Mouse (Mus musculus) midbrain, embryonic 15.5 days (tissue): ENCODE measurements around the gene Hoxd8. TPM values are rescaled to one million over a fixed set of nuclear protein-coding genes. Genes with fewer than 3 reads are reported as not detected.
A peak's percentile ranks its signal among the peaks of the same experiment; 100 is the strongest.

Experiments used
- ATAC-seq: fragments of 200-750 bp; cut with Nextera tagmentation; replicated peaks from 2 replicates; pipeline ENCODE4 v1.8.0; 2017; ENCODE audit warnings: moderate TSS enrichment
- H3K27ac ChIP-seq: fragments of 300-500 bp; sonication (generic); 2 replicates; pipeline ENCODE4 v1.5.1; 2015; ENCODE audit warnings: mild to moderate bottlenecking, inconsistent platforms
- H3K27me3 ChIP-seq: fragments of 300-500 bp; sonication (generic); replicated peaks from 2 replicates; pipeline ENCODE4 v1.6.1; 2015; ENCODE audit warnings: inconsistent platforms
- H3K36me3 ChIP-seq: fragments of 300-500 bp; sonication (generic); replicated peaks from 2 replicates; pipeline ENCODE4 v1.6.1; 2015; ENCODE audit warnings: inconsistent platforms
- H3K4me1 ChIP-seq: fragments of 300-500 bp; sonication (generic); 2 replicates; pipeline ENCODE4 v1.6.1; 2015; ENCODE audit warnings: inconsistent platforms
- H3K4me2 ChIP-seq: fragments of 300-500 bp; sonication (generic); 2 replicates; pipeline ENCODE4 v1.6.1; 2015; ENCODE audit warnings: inconsistent platforms, mild to moderate bottlenecking, moderate library complexity
- H3K4me3 ChIP-seq: fragments of 300-500 bp; sonication (generic); 2 replicates; pipeline ENCODE4 v1.5.1; 2015; ENCODE audit warnings: mild to moderate bottlenecking, inconsistent platforms
- H3K9ac ChIP-seq: fragments of 300-500 bp; sonication (generic); 2 replicates; pipeline ENCODE4 v1.6.1; 2015; ENCODE audit warnings: mild to moderate bottlenecking, inconsistent platforms
- H3K9me3 ChIP-seq: fragments of 300-500 bp; sonication (generic); 2 replicates; pipeline ENCODE4 v1.6.1; 2016; ENCODE audit warnings: inconsistent platforms
- WGBS: fragments of 180-500 bp; shearing (Covaris S2); methylation state at CpG from one replicate; pipeline ENCODE4 v1.1.7; 2015; ENCODE audit warnings: mixed read lengths; 5-methylcytosine and 5-hydroxymethylcytosine counted together
- polyA plus RNA-seq: library from polyadenylated mRNA; unstranded; fragments of >200 nt; fragmentation: Nextera tagmentation; extraction: Ambion mirVana; gene quantifications from 2 replicates; pipeline ENCODE4 v1.2.1, GENCODE M21; 2015

Gene Hoxd8
- polyA plus RNA-seq = 0.08 and 0.10 TPM in 2 replicates

- WGBS = under 1% methylated on average over 50 of the region's 52 CpGs
Measured at GRCm38 (mm10) chr2:74704393-74704998, at the start of gene Hoxd8. Gene Hoxd8 (plus strand): TSS chr2:74704615.

GRCm38 (mm10) chr2:74654743-74655419 is 49.5 kb upstream of the Hoxd8 start:
- Histone ChIP-seq H3K9ac (no peak overlapping the region), H3K4me3 (no peak overlapping the region), H3K27ac (no peak overlapping the region), H3K4me2 (0 out of 2 replicates have a peak overlapping the region, but pooled peaks have one; percentile 50), H3K27me3 (peaks cover 53% of the 10 kb centered on the region), H3K36me3 (no peaks in the 10 kb centered on the region), H3K4me1 (peaks cover 12% of the 10 kb centered on the region), H3K9me3 (no peaks in the 10 kb centered on the region)
- no peak for ATAC-seq
- 3% methylated on average over 20 of the region's 20 CpGs for WGBS

More at GRCm38 (mm10) chr2:74704393-74704998, at the start of gene Hoxd8:
- Histone ChIP-seq H3K27ac (no peak within 1 kb of the TSS), H3K4me2 (peak within 1 kb of the TSS; percentile 46), H3K9me3 (no peaks in the 10 kb centered on the region), H3K27me3 (peaks cover 88% of the 10 kb centered on the region), H3K9ac (no peak within 1 kb of the TSS), H3K36me3 (no peaks in the 10 kb centered on the region), H3K4me1 (peaks cover 11% of the 10 kb centered on the region), H3K4me3 (peak within 1 kb of the TSS; percentile 28)
- ATAC-seq = no peak

GRCm38 (mm10) chr2:74655420-74655781 is 49.0 kb upstream of the Hoxd8 start:
- peak overlapping the region; percentile 28 for H3K4me3 ChIP-seq
- no peak overlapping the region for H3K27ac ChIP-seq
- ATAC-seq = no peak
- H3K27me3 ChIP-seq = peaks cover 50% of the 10 kb centered on the region
- H3K4me1 ChIP-seq = peaks cover 12% of the 10 kb centered on the region
- 2% methylated on average over 33 of the region's 47 CpGs for WGBS
- H3K4me2 ChIP-seq = peak overlapping the region; percentile 50
- H3K9me3 ChIP-seq = no peaks in the 10 kb centered on the region
- H3K36me3 ChIP-seq = no peaks in the 10 kb centered on the region
- H3K9ac ChIP-seq = no peak overlapping the region

GRCm38 (mm10) chr2:74655821-74656631 is 48.4 kb upstream of the Hoxd8 start:
- WGBS = 1% methylated on average over 66 of the region's 69 CpGs
- H3K9me3 ChIP-seq = no peaks in the 10 kb centered on the region

GRCm38 (mm10) chr2:74656632-74657021 is 47.8 kb upstream of the Hoxd8 start:
- H3K27me3 ChIP-seq = peaks cover 53% of the 10 kb centered on the region
- H3K9ac ChIP-seq = no peak overlapping the region
- no peak for ATAC-seq
- H3K36me3 ChIP-seq = no peaks in the 10 kb centered on the region
- no peaks in the 10 kb centered on the region for H3K9me3 ChIP-seq
- no peak overlapping the region for H3K4me2 ChIP-seq
- no peak overlapping the region for H3K4me3 ChIP-seq
- 1% methylated on average over 4 of the region's 4 CpGs for WGBS
- peaks cover 14% of the 10 kb centered on the region for H3K4me1 ChIP-seq
- H3K27ac ChIP-seq = no peak overlapping the region

More at GRCm38 (mm10) chr2:74655821-74656631, 48.4 kb upstream of the Hoxd8 start:
- H3K4me3 ChIP-seq = peak overlapping the region; percentile 28
- H3K27me3 ChIP-seq = peaks cover 52% of the 10 kb centered on the region
- no peak overlapping the region for H3K27ac ChIP-seq
- H3K36me3 ChIP-seq = no peaks in the 10 kb centered on the region
- H3K9ac ChIP-seq = no peak overlapping the region
- no peak for ATAC-seq
- H3K4me2 ChIP-seq = peak overlapping the region; percentile 50
- peaks cover 12% of the 10 kb centered on the region for H3K4me1 ChIP-seq

- Histone ChIP-seq H3K4me1 (peaks cover 16% of the 10 kb centered on the region), H3K9ac (no peak overlapping the region), H3K27me3 (peaks cover 54% of the 10 kb centered on the region), H3K4me2 (no peak overlapping the region), H3K9me3 (no peaks in the 10 kb centered on the region), H3K27ac (no peak overlapping the region), H3K4me3 (0 out of 2 replicates have a peak overlapping the region, but pooled peaks have one; percentile 3), H3K36me3 (no peaks in the 10 kb centered on the region)
- WGBS = 3% methylated on average over 62 of the region's 62 CpGs
- no peak for ATAC-seq
Measured at GRCm38 (mm10) chr2:74657251-74658023, 47.0 kb upstream of the Hoxd8 start.

- no peak overlapping the region for H3K9ac ChIP-seq
- peaks cover 58% of the 10 kb centered on the region for H3K27me3 ChIP-seq
- H3K9me3 ChIP-seq = no peaks in the 10 kb centered on the region
- H3K4me3 ChIP-seq = 0 out of 2 replicates have a peak overlapping the region, but pooled peaks have one; percentile 3
- WGBS = 1% methylated on average over 15 of the region's 15 CpGs
- peaks cover 16% of the 10 kb centered on the region for H3K4me1 ChIP-seq
- ATAC-seq = no peak
- H3K4me2 ChIP-seq = no peak overlapping the region
- H3K27ac ChIP-seq = no peak overlapping the region
- no peaks in the 10 kb centered on the region for H3K36me3 ChIP-seq
Measured at GRCm38 (mm10) chr2:74658024-74658666, 46.3 kb upstream of the Hoxd8 start.

- peaks cover 16% of the 10 kb centered on the region for H3K4me1 ChIP-seq
- peaks cover 63% of the 10 kb centered on the region for H3K27me3 ChIP-seq
- H3K27ac ChIP-seq = no peak overlapping the region
- H3K9ac ChIP-seq = no peak overlapping the region
- ATAC-seq = no peak
- no peaks in the 10 kb centered on the region for H3K9me3 ChIP-seq
- 0 out of 2 replicates have a peak overlapping the region, but pooled peaks have one; percentile 4 for H3K4me3 ChIP-seq
- H3K36me3 ChIP-seq = no peaks in the 10 kb centered on the region
- no peak overlapping the region for H3K4me2 ChIP-seq
- under 1% methylated on average over 47 of the region's 47 CpGs for WGBS
Measured at GRCm38 (mm10) chr2:74658667-74659371, 45.6 kb upstream of the Hoxd8 start.

- Histone ChIP-seq H3K4me1 (peaks cover 16% of the 10 kb centered on the region), H3K9ac (no peak within 1 kb of the TSS), H3K27me3 (peaks cover 63% of the 10 kb centered on the region), H3K4me2 (no peak within 1 kb of the TSS), H3K9me3 (no peaks in the 10 kb centered on the region), H3K36me3 (no peaks in the 10 kb centered on the region), H3K4me3 (0 out of 2 replicates have a peak within 1 kb of the TSS, but pooled peaks have one; percentile 4), H3K27ac (no peak within 1 kb of the TSS)
- WGBS = 2% methylated on average over 28 of the region's 28 CpGs
- no peak for ATAC-seq
Measured at GRCm38 (mm10) chr2:74659507-74660005, 44.9 kb upstream of the Hoxd8 start, which contains the start of gene Evx2. Gene Evx2 (minus strand): TSS chr2:74659557.

GRCm38 (mm10) chr2:74660421-74661375 is 43.7 kb upstream of the Hoxd8 start:
- no peak overlapping the region for H3K27ac ChIP-seq
- H3K4me3 ChIP-seq = no peak overlapping the region
- H3K9ac ChIP-seq = no peak overlapping the region
- no peaks in the 10 kb centered on the region for H3K9me3 ChIP-seq
- peaks cover 62% of the 10 kb centered on the region for H3K27me3 ChIP-seq
- 4% methylated on average over 30 of the region's 30 CpGs for WGBS
- H3K4me2 ChIP-seq = no peak overlapping the region
- H3K4me1 ChIP-seq = peaks cover 12% of the 10 kb centered on the region
- H3K36me3 ChIP-seq = no peaks in the 10 kb centered on the region
- ATAC-seq = 0 out of 2 replicates have a peak, but pooled peaks have one; percentile 33
